Mouse (Mus musculus) liver, adult 2 months (tissue): Measurements from ENCODE around the gene Gm10401.

Experiments used
- CTCF ChIP-seq: fragments of 200-500 bp; IDR thresholded peaks from 2 replicates; pipeline ENCODE4 v1.5.1; 2011; ENCODE audit warnings: low read depth, low read length, control low read depth
- POLR2A ChIP-seq: fragments of 200-500 bp; IDR thresholded peaks from 2 replicates; pipeline ENCODE4 v1.6.1; 2011; ENCODE audit warnings: low read length, control low read depth; ENCODE audit not compliant: insufficient read depth; ENCODE audit errors: extremely low read depth

DNA sequence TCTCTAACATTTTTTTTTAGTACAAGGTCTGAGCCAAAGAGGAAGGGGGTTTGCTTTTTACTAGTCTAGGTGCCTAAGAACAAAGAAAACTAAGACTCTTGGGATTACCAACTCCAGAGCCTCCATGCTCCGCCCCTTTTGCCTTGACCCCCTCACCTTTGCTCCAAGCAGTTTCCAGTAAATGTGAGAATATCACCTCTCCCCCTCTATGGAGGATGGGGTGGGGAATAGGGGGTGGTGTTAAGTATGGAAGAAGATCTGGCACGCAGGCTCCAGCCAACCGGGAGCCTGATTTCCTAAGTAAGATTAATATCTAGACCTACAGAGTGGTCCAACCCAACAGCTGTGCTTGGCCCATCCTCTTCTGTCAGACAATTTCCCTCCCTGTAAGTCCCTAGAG lies 42.6 kb upstream of the Gm10401 start:
- no peak for TF ChIP-seq CTCF
- TF ChIP-seq POLR2A = no peak
